Mouse (Mus musculus) bone marrow macrophage, adult 2 months (primary cell): ENCODE results near the gene Zfp804b. TPM values are rescaled to one million over a fixed set of nuclear protein-coding genes. Genes with fewer than 3 reads are reported as not detected.

Source experiments
- H3K27ac ChIP-seq: 2 replicates; pipeline ENCODE4 v1.5.1; 2012; ENCODE audit warnings: low read depth, low read length; ENCODE audit not compliant: insufficient read depth
- H3K4me1 ChIP-seq: 2 replicates; pipeline ENCODE4 v1.6.1; 2012; ENCODE audit warnings: low read length; ENCODE audit not compliant: control insufficient read depth, insufficient read depth
- H3K4me3 ChIP-seq: 2 replicates; pipeline ENCODE4 v1.5.1; 2012; ENCODE audit warnings: mild to moderate bottlenecking, low read length, moderate library complexity; ENCODE audit not compliant: insufficient read depth
- CTCF ChIP-seq: IDR thresholded peaks from 2 replicates; pipeline ENCODE4 v1.5.1; 2012; ENCODE audit warnings: low read depth, mild to moderate bottlenecking, low read length, moderate library complexity
- POLR2A ChIP-seq: IDR thresholded peaks from 2 replicates; pipeline ENCODE4 v1.6.1; 2012; ENCODE audit warnings: mild to moderate bottlenecking, low read depth, low read length, borderline replicate concordance
- polyA plus RNA-seq: library from polyadenylated mRNA; stranded (reverse); fragments of >200 nt; gene quantifications from 2 replicates; pipeline ENCODE4 v1.2.4, GENCODE M21; 2012; ENCODE audit not compliant: missing spikeins, insufficient read depth, insufficient read length

Gene Zfp804b
- polyA plus RNA-seq, 1 experiment, result not detected

GRCm38 (mm10) chr5:7102387-7102786 is 242.2 kb downstream of the Zfp804b start:
- Histone ChIP-seq H3K27ac (no peak overlapping the region), H3K4me3 (no peak overlapping the region), H3K4me1 (no peaks in the 10 kb centered on the region)
- TF ChIP-seq POLR2A (no peak), CTCF (no peak)

- H3K4me1 ChIP-seq, result no peaks in the 10 kb centered on the region
Measured at GRCm38 (mm10) chr5:7073936-7074631, 270.5 kb downstream of the Zfp804b start.

GRCm38 (mm10) chr5:7007468-7007867 is 337.1 kb downstream of the Zfp804b start:
- Histone ChIP-seq H3K27ac (no peak overlapping the region), H3K4me1 (no peaks in the 10 kb centered on the region), H3K4me3 (no peak overlapping the region)
- TF ChIP-seq CTCF, result no peak
- TF ChIP-seq POLR2A, result no peak

More at GRCm38 (mm10) chr5:7073936-7074631, 270.5 kb downstream of the Zfp804b start:
- TF ChIP-seq CTCF (no peak), POLR2A (no peak)
- H3K4me3 ChIP-seq, result no peak overlapping the region
- no peak overlapping the region for H3K27ac ChIP-seq

- H3K4me1 ChIP-seq, result no peaks in the 10 kb centered on the region
- no peak overlapping the region for H3K4me3 ChIP-seq
- no peak for TF ChIP-seq CTCF
- TF ChIP-seq POLR2A, result no peak
- H3K27ac ChIP-seq, result no peak overlapping the region
Measured at GRCm38 (mm10) chr5:6983993-6984392, 360.6 kb downstream of the Zfp804b start.

- Histone ChIP-seq H3K4me3 (no peak overlapping the region), H3K27ac (no peak overlapping the region), H3K4me1 (no peaks in the 10 kb centered on the region)
- no peak for TF ChIP-seq POLR2A
- TF ChIP-seq CTCF, result no peak
Measured at GRCm38 (mm10) chr5:6934837-6935236, 409.7 kb downstream of the Zfp804b start.

- TF ChIP-seq POLR2A (no peak), CTCF (no peak)
- Histone ChIP-seq H3K4me3 (no peak overlapping the region), H3K27ac (no peak overlapping the region), H3K4me1 (no peaks in the 10 kb centered on the region)
Measured at GRCm38 (mm10) chr5:6911290-6911689, 433.3 kb downstream of the Zfp804b start.

- TF ChIP-seq POLR2A, result no peak
- no peak for TF ChIP-seq CTCF
- no peaks in the 10 kb centered on the region for H3K4me1 ChIP-seq
- no peak overlapping the region for H3K27ac ChIP-seq
- no peak overlapping the region for H3K4me3 ChIP-seq
Measured at GRCm38 (mm10) chr5:6881396-6881795, 463.2 kb downstream of the Zfp804b start.

GRCm38 (mm10) chr5:6871566-6871965 is 473.0 kb downstream of the Zfp804b start:
- TF ChIP-seq POLR2A (no peak), CTCF (no peak)
- Histone ChIP-seq H3K4me1 (no peaks in the 10 kb centered on the region), H3K27ac (no peak overlapping the region), H3K4me3 (no peak overlapping the region)

GRCm38 (mm10) chr5:6870970-6871369 is 473.6 kb downstream of the Zfp804b start:
- Histone ChIP-seq H3K4me3 (no peak overlapping the region), H3K27ac (no peak overlapping the region), H3K4me1 (no peaks in the 10 kb centered on the region)
- TF ChIP-seq CTCF (no peak), POLR2A (no peak)

- TF ChIP-seq POLR2A (no peak), CTCF (no peak)
- no peak overlapping the region for H3K27ac ChIP-seq
- H3K4me3 ChIP-seq, result no peak overlapping the region
- H3K4me1 ChIP-seq, result no peaks in the 10 kb centered on the region
Measured at GRCm38 (mm10) chr5:6795396-6795795, 549.2 kb downstream of the Zfp804b start.
